Mouse (Mus musculus) MEL-GATA-1-ER (cell line): Measurements from ENCODE around the gene Aoah.

Experiments
- DNase-seq: peaks from one replicate; pipeline ENCODE4 v3.0.0-alpha.2; 2012; ENCODE audit warnings: low read depth; ENCODE audit errors: extremely low read depth

Aoah gene

GRCm38 (mm10) chr13:20793901-20794300 lies at the start of gene Aoah:
Aoah (plus strand) TSS chr13:20794113.
- no peak for DNase-seq

DNA sequence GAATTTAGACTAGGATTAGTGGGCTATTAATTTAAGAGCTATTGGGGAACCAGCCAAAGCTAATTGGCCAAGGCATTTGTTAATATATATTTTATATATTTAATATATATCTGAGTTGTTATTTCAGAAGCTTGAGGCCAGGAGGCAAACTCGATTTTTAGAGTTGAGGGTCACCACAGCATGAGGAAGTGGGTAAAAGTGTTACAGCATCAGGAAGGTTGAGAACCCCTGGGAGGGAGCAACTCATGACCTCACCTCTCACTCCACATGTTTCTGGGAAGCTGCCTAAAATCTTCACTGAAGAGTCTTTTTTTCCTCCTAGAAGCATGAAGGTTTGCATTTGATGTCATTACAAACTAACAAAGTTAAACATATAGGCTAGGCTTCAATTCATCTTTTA lies 39.1 kb upstream of the Aoah start:
- no peak for DNase-seq

DNA sequence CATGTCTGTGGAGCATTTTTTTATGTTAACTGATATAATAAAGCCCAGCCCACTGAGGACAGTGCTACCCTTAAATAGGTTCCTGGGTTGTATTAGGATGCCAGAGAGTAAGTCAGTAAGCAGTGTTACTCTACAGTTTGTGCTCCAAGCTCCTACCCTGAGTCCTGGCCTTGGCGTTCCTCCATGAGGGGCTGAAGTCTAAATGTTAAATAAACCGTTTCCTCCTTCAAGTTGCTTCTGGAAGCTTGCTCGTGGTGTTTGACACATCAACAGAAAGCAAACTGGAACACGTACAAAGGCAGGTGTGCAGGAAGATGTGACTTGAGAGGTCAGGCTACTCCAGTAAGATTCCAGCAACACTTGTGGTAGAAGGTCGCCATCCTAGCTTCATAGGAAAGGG lies 10.3 kb upstream of the Aoah start:
- no peak for DNase-seq

DNA sequence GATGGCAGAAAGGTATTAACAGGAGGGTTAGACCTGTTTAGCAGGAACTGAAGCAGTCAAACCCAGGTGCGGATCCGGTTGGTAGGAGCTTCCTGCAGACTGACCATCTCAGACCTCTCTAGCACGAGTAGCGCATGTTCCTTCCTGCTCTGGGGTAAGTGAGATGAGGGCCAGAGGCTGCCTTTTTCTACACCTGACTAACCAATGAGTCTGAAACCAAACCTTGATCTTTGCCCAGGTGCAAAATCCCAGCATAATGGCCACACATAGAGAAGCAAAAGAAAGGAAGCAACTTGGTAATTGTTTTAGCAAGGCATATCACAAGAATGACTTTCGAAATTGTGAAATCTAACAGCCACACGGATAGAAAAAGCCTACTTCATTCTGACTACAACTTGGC lies 9.9 kb upstream of the Aoah start:
- no peak for DNase-seq

DNA sequence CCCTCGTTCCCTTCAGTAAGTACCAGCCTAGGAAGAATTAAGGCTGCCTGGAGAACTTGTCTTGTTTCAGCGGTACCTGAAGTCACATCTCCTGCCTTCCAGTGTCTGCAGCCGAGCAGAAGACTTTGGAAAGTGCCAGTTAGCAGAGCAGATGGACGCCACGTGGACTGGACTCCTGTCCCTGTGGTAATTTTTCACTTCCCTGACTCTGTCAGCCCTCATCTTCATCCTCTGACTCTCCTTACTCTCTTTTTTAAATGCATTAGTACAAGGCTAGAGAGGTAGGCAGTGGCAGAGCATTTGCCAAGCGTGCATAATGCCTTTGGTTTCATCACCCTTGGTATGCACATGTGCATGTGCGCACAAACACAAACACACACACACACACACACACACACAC lies 8.0 kb upstream of the Aoah start:
- DNase-seq: no peak

DNA sequence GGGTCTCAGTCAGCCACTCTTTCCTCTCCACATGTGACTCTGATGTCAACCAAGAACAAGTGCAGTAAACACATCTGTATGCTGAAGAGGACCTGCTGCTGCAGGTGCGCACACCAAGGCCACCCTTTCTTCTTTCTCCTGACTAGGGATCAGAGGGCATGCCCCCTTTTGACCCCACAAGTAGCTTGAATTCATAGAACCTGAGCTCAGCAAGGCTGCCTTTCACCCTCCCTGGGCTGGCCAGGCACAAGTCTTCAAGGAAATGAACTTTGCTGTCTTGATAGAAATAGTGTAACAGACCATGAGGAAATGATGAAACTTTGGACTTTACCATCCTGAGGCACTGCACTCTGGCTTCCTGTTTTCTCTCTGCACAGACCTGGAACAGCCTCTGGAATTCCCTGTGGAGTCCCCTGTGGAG lies 7.1 kb upstream of the Aoah start:
- DNase-seq: no peak

GRCm38 (mm10) chr13:20787952-20788351 lies 6.0 kb upstream of the Aoah start:
- DNase-seq: no peak

GRCm38 (mm10) chr13:20796651-20797050 lies 2.7 kb downstream of the Aoah start:
- no peak for DNase-seq

DNA sequence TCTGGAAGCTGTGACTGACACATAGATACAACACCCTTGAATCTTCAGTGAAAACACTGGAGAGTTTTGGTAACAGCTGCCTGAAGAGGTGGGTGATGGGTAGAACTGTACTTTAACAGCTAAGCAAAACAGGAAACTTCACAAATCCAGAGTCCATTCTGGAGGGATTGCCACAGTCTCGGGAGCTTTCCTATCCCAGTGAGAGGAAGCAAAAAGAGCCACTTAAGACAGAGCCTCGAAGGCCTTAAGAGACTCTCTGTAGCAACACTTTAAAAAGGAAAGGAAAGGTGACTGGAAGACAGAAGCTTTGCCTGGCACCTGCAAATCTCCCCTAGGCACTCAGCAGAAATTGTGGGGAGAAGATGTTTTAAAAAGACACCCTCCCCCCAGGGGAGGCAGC lies 4.6 kb downstream of the Aoah start:
- DNase-seq: no peak

DNA sequence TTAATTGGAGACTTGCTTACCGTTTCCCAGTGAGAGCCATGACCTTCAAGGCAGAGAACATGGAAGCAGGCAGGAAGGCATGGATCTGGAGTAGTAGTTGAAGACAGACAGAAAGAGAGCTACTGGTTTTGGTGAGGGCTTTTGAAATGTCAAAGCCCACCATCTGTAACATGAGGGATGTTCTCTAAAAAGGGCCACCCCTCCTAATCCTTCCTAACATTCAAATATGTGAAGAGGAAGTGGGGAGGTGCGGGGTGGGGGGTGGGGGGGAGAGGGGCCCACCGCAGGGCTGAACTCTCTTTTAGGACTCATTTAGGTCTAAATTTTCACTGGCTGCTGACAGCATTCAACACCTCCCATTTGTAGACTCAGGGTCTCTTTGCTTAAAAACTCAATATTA lies 5.9 kb downstream of the Aoah start:
- DNase-seq: no peak

- DNase-seq: no peak
Measured at GRCm38 (mm10) chr13:20800569-20800968, 6.7 kb downstream of the Aoah start.

DNA sequence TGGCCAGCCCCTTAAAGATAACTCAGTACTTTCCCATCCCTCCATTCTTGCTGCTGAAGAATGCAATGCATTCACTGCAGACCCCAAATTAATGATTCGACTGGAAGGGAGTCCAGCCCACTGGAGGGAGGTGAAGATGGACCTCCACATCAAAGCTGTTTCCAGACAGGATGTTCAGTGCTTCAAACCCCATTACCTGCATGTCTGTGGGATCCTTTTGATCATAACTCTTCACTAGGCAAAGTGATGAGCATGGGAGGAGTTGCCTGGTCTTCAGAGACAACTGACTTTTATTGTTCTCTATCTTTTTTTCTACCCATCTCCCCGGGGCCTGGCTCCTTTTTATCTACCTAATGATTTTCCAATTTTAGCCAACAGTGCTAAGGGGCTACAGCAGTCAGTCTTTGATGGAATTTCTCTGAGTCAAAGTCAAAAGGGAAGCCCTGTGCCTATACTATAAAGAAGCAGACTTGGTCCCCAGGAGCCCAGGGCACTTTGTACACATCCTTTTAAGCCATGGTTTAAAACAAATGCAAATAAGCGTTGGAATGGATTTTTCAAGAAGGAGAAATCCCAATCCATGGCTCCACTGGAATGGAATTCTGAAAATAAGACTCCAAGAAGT lies 18.0 kb downstream of the Aoah start:
- no peak for DNase-seq

GRCm38 (mm10) chr13:20816385-20816784 lies 22.5 kb downstream of the Aoah start:
- no peak for DNase-seq

- no peak for DNase-seq
Measured at GRCm38 (mm10) chr13:20820712-20821328, 26.9 kb downstream of the Aoah start.

DNA sequence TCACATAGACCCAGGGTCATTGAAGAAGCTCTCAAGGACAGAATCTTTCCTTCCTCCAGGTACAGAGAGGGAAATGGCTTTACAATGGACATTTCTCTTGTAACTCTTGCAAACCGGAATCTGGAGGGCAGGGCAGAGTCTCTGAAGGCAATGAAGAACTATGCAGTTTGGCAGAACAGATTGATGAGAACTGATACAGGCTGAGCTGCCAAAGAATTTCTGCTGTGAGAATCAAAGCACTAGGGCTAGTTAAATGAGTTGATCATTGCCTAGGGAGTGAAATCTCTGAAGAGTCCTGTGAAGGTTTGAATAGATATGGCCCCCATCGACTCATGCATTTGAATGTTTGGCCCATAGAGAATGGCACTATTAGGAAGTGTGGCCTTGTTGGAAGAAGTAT lies 34.8 kb downstream of the Aoah start:
- no peak for DNase-seq

GRCm38 (mm10) chr13:20829181-20829900 lies 35.4 kb downstream of the Aoah start:
- DNase-seq: no peak

DNA sequence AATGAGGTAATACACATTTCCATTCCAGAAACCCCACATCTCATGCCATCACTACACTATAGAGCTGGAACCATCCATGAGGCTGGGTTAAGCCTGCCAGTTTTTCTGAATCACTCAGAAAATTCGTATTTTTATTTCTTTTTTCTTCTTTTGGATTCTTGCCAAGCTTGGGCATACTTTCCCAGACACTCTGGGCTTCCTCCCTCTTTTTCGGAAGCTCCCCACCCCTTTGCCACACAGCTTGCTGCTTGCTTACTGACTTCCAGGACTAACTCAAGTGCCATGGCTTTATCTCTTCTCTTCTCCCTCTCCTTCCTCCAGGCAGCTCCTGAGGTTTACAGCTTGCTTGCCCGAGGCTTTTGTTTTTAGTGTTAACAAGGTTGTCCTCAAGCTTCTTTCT lies 62.0 kb downstream of the Aoah start:
- no peak for DNase-seq

- DNase-seq: no peak
Measured at GRCm38 (mm10) chr13:20899372-20899771, 105.5 kb downstream of the Aoah start.

DNA sequence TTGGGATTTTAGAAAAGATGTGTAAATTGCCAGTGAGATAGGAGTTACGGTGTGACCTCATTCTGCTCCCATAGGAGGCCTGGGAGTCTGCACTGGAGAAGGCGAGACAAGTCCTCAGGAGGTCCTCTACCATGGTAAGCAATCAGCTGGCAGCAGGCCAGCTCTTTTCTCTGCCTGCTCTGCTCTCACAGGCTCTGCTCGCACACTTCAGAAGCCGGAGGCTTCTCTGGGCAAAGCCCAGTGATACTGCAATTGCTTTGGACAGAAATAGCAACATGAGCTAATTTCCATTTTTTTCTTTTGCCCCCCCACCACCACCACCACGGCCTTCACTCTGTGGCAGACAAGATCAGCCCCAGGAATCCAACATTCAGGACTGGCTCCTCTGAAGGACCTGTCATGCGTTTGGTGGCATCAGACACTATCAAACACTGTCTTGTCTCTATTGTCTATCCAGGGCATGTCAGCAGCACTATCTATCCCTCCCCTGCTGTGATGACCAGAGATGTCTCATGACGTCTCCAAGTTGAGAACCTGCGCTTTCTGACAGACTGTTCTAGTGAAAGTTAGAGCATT lies 106.6 kb downstream of the Aoah start:
- no peak for DNase-seq

DNA sequence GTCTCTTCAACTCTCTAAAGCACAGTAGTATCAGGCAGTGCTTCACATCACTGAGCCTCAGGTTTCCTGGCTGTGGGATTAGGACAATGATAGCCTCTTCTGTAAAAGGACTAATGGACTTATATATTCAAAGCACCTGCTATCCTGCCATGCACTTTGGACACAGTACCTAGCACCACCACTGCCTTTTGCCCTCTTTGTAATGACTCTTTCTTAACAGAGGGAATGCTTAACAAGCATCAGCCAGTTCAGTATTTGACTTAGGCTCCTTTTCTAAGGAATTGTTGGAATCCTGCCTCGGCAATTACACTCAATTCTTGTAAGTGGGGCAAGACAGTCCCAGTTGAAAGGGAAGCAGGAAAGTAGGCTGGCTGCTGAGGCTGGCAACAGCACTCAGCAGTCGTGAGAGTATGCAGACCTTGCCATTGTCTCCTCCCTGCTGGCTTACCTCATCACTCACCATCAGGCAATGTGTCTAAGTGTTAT lies 107.1 kb downstream of the Aoah start:
- no peak for DNase-seq

GRCm38 (mm10) chr13:20901634-20902135 lies 107.8 kb downstream of the Aoah start:
- DNase-seq: no peak

- DNase-seq: no peak
Measured at GRCm38 (mm10) chr13:20904118-20904517, 110.2 kb downstream of the Aoah start.
